Mouse (Mus musculus) testis, postnatal 10 days (tissue): ENCODE data around the gene Chka.

Source experiments
- DNase-seq: peaks from one replicate; pipeline ENCODE4 v3.0.0; 2021; ENCODE audit warnings: low spot score

Chka gene

GRCm38 (mm10) chr19:3846676-3847604, 4.6 kb upstream of the Chka start:
- DNase-seq, result no peak

DNA sequence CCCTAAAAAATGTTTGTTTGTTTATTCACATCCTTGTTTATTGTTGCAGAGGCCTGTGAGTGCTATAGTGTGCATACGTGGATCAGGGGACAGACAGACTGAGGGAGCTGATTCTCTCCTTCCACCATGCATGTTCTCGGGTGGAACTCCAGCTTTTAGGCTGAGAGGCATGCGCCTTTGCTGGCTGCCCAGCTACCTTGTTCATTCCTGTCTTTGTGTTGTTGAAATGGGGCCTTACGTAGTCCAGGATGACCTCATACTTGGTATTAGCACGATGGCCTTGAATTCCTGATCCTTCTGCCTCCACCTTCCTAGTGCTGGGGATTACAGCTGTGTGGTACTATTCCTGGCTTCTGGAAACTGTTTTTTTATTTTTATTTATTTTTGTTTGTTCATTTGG, 3.9 kb upstream of the Chka start:
- no peak for DNase-seq

DNA sequence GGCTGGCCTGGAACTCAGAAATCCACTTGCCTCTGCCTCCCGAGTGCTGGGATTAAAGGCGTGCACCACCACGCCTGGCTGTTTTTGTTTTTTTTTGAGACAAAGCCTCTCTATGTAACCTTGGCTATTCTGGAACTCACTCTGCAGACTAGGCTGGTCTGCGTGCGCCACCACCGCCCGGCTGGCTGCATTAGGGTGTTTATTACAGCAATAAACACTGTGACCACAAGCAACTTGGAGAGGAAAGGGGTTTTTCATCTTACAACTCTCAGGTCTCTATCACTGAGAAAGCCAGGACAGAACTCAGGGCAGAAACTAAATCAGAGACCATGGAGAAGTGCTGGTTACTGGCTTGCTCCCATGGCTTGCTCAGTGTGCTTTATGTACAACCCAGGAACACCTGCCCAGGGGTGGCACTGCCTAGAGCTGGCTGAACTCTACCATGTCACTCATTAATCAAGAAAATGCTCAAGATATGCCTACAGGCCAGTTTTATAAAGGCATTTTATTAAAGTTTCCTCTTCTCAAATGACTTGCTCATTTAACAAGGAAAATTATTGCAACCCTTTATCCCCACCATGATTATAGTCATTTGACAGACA, 3.3 kb upstream of the Chka start:
- no peak for DNase-seq

DNA sequence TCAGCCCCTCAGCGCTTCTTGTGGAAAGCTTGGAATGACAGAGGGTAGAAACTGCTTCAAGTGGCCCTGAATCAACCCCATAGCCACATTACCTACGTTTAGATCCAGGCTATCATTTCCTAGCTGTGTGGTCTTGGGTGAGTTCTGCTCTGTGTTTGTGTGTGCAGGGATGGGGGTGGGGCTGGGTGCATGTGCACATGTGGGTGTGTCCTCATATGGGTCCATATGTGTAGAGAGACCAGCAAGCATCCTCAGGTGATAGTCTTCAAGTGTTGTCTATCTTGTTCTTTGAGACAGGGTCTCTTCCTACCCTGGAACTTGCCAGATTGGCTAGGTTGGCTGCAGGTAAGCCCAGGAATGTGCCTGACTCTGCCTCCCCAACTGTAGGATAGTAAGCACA, 2.3 kb upstream of the Chka start:
- no peak for DNase-seq

GRCm38 (mm10) chr19:3850076-3850475, 1.5 kb upstream of the Chka start:
- DNase-seq, result no peak

- peak; percentile 68 for DNase-seq
These were observed 615 bp upstream of the Chka start for GRCm38 (mm10) chr19:3850847-3851469.

DNA sequence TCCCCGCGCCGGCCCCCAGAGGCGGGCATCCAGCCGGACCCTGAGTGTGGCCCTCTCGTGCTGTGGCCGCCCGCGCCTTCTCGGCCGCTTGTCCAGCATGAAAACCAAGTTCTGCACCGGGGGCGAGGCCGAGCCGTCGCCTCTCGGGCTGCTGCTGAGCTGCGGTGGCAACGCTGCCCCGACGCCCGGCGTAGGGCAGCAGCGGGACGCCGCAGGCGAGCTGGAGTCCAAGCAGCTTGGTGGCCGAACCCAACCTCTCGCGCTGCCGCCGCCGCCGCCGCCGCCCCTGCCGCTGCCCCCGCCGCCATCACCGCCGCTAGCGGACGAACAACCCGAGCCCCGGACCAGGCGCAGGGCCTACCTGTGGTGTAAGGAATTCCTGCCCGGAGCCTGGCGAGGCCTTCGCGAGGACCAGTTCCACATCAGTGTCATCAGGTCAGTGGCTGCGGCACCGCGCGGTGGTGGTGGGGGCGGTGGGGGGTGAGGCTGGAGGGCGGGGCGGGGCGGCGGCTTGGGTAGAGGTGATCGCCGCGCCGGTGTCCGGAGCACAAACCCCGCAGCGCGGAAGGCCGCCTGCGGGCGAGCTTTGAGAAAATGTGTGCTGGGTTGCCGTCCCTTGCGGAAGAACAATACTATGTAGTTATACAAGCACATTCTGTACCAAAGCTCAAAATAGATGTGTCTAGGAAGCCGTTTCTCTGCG, 557 bp downstream of the Chka start:
- peak; percentile 78 for DNase-seq

- no peak for DNase-seq
These were observed 1.5 kb downstream of the Chka start for GRCm38 (mm10) chr19:3853121-3853520.

GRCm38 (mm10) chr19:3853891-3854290, 2.3 kb downstream of the Chka start:
- no peak for DNase-seq

- no peak for DNase-seq
These were observed 3.5 kb downstream of the Chka start for GRCm38 (mm10) chr19:3855091-3855490.

DNA sequence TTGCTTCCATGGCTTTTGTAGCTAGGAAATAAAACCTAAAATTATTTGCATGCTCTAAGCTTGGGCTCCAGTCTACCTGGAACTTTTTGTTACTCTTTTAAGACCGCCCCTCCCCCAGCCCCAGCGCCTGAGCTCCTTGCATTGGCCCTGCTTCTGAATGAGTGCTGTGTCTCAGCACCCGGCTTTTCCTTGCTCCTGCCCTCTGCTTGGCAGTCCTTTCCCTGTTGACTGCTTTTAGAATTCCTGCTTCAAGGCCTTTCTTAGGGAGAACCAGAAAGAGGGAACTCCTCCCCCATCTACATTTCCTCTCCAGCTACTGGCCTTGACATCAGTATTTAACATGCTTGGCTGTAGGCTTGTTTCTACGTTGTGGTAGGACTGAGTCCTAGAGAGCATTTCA, 4.0 kb downstream of the Chka start:
- peak; percentile 76 for DNase-seq

GRCm38 (mm10) chr19:3857220-3857619, 5.6 kb downstream of the Chka start:
- DNase-seq, result no peak

DNA sequence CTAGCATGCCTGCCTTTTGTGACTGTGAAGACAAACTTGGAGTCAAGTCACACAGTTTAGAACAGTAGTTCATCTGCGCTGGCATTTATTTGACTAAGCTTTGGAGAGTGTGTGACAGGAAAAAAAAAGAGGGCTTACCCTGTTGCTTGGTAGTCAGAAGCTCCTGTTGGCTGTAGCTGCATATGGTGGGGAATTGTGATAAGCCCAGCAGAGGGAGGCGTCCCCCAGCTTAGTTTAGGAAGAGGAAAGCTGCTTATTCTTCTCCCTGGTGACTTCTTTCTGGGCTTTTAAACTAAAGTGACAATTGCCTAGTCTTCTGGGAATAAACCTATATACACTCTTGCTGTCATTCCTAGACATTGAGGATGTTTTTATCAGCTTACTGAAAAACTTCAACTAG, 11.1 kb downstream of the Chka start:
- DNase-seq, result no peak

- no peak for DNase-seq
These were observed 13.4 kb downstream of the Chka start for GRCm38 (mm10) chr19:3864960-3865359.

- DNase-seq, result no peak
These were observed 16.7 kb downstream of the Chka start for GRCm38 (mm10) chr19:3868290-3868689.

- DNase-seq, result no peak
These were observed 19.9 kb downstream of the Chka start for GRCm38 (mm10) chr19:3871468-3871867.

- peak; percentile 78 for DNase-seq
These were observed 20.8 kb downstream of the Chka start for GRCm38 (mm10) chr19:3872373-3872772.

GRCm38 (mm10) chr19:3875045-3875444, 23.5 kb downstream of the Chka start:
- no peak for DNase-seq

GRCm38 (mm10) chr19:3880054-3880848, 28.7 kb downstream of the Chka start:
- no peak for DNase-seq

GRCm38 (mm10) chr19:3882214-3882613, 30.6 kb downstream of the Chka start:
- DNase-seq, result no peak

- peak; percentile 64 for DNase-seq
These were observed 32.9 kb downstream of the Chka start for GRCm38 (mm10) chr19:3884325-3884990.
